Mouse (Mus musculus) CH12.LX (cell line): ENCODE measurements around the gene Vipr2.

Source experiments
- CHD1 ChIP-seq: IDR thresholded peaks from 2 replicates; pipeline ENCODE4 v1.6.1; 2012; ENCODE audit warnings: low read depth, low read length, improper control_type of control experiment, inconsistent platforms
- CTCF ChIP-seq, 2 experiments: IDR thresholded peaks in 1 of 2; conservative IDR thresholded peaks in 1 of 2; 2 replicates each; pipeline ENCODE4 v1.5.1; 2011 to 2012; ENCODE audit warnings: low read depth in 2 of 2, low read length in 2 of 2, improper control_type of control experiment in 1 of 2, inconsistent platforms in 1 of 2, mild to moderate bottlenecking in 1 of 2, moderate library complexity in 1 of 2
- JUN ChIP-seq: IDR thresholded peaks from 2 replicates; pipeline ENCODE4 v1.6.1; 2011; ENCODE audit warnings: low read depth, mild to moderate bottlenecking, low read length, improper control_type of control experiment, moderate library complexity; ENCODE audit not compliant: insufficient read depth
- POLR2A ChIP-seq: IDR thresholded peaks from 2 replicates; pipeline ENCODE4 v1.6.1; 2011; ENCODE audit warnings: low read depth, mild to moderate bottlenecking, improper control_type of control experiment, low read length
- RAD21 ChIP-seq: IDR thresholded peaks from 2 replicates; pipeline ENCODE4 v1.6.1; 2011; ENCODE audit warnings: low read depth, mild to moderate bottlenecking, low read length, improper control_type of control experiment, moderate library complexity
- TBP ChIP-seq: conservative IDR thresholded peaks from 2 replicates; pipeline ENCODE4 v1.6.1; 2011; ENCODE audit warnings: low read depth, low read length, improper control_type of control experiment
- UBTF ChIP-seq: IDR thresholded peaks from 2 replicates; pipeline ENCODE4 v1.6.1; 2012; ENCODE audit warnings: low read depth, mild to moderate bottlenecking, inconsistent platforms, low read length, improper control_type of control experiment, moderate library complexity
- USF2 ChIP-seq: conservative IDR thresholded peaks from 2 replicates; pipeline ENCODE4 v1.6.1; 2011; ENCODE audit warnings: low read depth, low read length, improper control_type of control experiment
- ZKSCAN1 ChIP-seq: IDR thresholded peaks from 2 replicates; pipeline ENCODE4 v1.6.1; 2012; ENCODE audit warnings: low read depth, inconsistent platforms, low read length, improper control_type of control experiment, borderline replicate concordance

- TF ChIP-seq JUN (no peak), CTCF (conservative IDR thresholded peaks at IDR 0.05 in 1 of 2, IDR thresholded peaks at IDR 0.05 in 1 of 2; ENCODE audit: low read depth in 2 of 2, low read length in 2 of 2) (no peak), POLR2A (no peak), ZKSCAN1 (no peak), USF2 (no peak), RAD21 (no peak), UBTF (no peak), TBP (no peak), CHD1 (no peak)
Observed at GRCm38 (mm10) chr12:116146996-116147634, 69.6 kb downstream of the Vipr2 start.
